Mouse (Mus musculus) lung, adult 2 months (tissue): ENCODE data around the gene Gpc6.

Experiments used
- CTCF ChIP-seq: fragments of 200-500 bp; IDR thresholded peaks from 2 replicates; pipeline ENCODE4 v1.5.1; 2011; ENCODE audit warnings: mild to moderate bottlenecking, low read length, control low read depth; ENCODE audit not compliant: insufficient read depth
- POLR2A ChIP-seq: fragments of 200-500 bp; IDR thresholded peaks from 2 replicates; pipeline ENCODE4 v1.6.1; 2011; ENCODE audit warnings: low read depth, mild to moderate bottlenecking, control low read depth, low read length, borderline replicate concordance; ENCODE audit errors: extremely low read depth

DNA sequence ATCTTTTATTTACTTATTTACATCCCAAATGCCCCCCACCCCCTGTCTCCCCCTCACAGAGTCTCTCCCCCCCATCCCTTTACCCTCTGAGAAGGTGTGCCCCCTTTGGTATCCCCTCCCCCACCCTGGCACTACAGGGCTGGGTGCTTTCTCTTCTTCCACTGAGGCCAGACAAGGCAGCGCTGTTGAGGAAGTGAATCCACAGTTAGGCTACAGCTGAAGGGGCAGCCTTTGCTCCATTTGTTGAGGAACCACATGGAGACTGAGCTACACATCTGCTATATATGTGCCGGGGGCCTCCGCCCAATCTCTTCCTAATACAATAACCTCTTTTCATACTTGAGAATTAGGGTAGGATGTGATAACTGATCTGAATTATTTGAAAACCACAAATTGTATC, 791.2 kb downstream of the Gpc6 start:
- TF ChIP-seq CTCF (no peak), POLR2A (no peak)
